Mouse (Mus musculus) kidney, adult 11 months (tissue): ENCODE results near the gene Adam22.
"Not testable (repeated sequence)": the region's sequence is repeated elsewhere in the genome, so short reads cannot be mapped to it uniquely, and the experiment has no call there.

Experiments used
- DNase-seq: peaks from one replicate; pipeline ENCODE4 v3.0.0; 2022

Gene Adam22

GRCm38 (mm10) chr5:8312324-8312723, 55.6 kb downstream of the Adam22 start:
- DNase-seq = no peak

DNA sequence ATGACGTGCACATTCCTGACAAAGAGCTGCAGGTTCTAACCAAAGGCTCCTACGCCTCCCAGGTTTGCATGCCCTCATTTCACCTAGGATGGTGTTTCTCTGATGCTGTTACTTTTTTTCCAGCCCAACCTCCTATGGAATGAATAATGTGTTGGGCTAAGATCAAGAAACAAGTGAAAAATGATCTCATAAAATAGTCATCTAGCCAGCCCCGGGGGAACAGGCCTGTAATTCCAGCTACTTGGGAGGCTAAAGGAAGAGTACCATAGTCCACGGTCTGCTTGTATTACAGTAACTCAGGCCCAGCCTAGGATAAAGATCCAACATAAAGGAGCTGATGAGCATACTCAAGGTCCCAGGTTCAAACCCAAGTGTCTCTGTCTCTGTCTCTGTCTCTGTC, 57.1 kb downstream of the Adam22 start:
- DNase-seq = no peak

DNA sequence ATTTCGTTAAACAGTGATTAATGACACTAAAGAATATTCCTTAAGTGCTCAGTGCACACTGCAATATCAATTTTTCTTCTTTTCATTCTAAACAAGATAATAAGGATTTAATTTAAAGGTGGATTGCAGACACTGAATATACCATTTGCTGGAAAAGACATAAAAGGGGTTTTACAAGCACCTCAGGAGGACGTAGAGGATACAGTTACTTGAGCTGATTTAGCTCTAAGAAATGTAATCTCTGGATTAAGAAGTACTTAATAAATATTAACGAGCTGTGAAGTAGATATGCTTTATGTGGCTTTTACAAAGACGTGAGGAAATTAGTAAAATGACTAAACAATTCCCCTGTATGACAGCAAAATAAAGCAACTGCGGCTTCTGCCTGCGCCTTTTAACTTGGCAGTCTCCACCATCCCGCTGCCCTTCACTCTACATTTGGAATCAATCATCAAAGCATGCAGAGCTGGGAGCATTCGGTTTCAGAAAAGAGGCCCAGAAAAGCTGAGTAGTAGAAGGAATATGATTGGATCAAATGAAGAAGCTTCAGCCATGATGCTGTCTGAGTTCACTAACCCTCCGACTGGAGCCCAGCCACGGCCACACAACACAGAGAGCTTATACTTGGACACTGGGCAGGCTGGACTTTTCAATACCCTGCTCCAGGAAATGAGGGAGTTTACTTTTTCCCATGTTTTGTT, 70.1 kb downstream of the Adam22 start:
- no peak for DNase-seq

GRCm38 (mm10) chr5:8293287-8293686, 74.7 kb downstream of the Adam22 start:
- DNase-seq = no peak

DNA sequence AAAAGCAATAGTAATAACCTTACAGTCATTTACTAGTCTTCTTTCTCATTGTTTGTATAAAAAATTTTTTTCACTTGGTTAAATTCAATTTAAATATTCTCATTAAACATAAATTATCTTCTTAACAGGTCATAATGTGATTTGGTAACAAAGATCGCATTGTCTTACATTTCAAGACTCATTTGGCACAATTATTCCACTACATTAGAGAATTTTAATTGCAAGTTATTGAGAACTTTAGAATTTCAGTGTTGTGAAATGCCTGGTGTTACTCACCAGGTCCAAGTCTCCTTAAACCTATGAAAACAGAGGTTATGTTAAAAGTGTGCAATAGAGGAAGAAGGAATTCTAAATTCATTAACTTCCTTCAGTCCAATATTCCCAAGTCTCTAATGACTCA, 76.5 kb downstream of the Adam22 start:
- no peak for DNase-seq

DNA sequence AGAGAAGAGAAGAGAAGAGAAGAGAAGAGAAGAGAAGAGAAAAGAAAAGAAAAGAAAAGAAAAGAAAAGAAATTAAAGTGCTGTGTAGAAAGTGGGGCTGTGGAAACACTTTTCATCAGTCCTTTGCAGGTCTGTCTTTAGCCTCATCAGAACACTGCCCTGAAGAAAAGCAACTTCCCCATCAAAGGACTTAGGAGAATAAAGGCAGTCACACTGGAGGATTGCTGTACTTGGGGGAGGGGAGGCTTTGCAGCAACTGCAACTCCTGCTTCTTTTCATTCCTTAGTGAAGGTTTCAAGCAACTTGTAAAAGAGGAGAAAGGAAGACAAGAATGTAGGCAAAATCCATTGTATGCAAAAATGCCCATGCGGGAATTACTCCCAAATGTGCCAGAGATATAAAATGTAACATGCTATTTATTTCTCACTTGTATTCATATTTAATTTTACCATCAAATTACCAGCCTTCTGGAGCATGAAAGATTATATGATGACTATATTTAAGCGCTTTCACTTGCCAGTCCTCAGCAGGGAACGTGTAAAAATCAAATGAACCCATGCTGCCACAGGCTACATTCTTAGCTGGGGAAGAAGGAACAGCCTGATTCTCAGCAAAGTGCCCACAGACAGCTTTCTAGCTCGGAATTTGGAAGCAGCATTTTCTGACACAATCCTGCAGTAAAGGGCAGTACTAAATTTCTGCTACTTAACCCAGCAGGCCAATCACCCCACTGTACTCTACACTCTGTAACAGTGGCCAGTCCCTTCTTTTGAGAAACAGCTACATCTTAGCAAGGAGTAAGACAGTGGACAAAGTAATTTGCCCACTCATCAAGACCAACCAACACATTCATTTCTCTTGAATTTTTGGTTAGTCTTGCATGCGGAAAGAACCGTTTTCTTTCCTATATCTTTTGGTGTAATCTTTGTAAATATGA, 78.0 kb downstream of the Adam22 start:
- DNase-seq = no peak

DNA sequence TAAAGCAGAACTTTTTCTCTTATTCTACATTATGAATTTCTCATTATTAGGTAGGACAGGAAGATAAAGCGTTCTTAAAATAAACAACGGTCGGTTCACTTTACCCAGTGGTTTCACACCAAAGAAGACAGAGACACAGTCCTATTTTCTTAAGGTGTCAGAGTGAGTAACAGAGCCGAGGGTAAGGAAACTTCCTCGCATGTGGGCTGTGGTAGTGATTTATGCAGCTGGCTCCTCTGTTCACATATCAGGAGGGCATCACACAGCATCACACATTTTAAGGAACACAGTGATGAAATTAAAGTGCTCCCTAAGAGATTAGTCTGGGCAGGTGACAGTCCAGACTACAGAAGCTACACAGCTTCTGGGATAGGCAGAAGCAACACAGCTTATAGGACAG, 83.8 kb downstream of the Adam22 start:
- DNase-seq = no peak

- no peak for DNase-seq
These were observed 91.8 kb downstream of the Adam22 start for GRCm38 (mm10) chr5:8276141-8276540.

GRCm38 (mm10) chr5:8257366-8257765, 110.6 kb downstream of the Adam22 start:
- DNase-seq = no peak

GRCm38 (mm10) chr5:8256487-8256886, 111.5 kb downstream of the Adam22 start:
- no peak for DNase-seq

DNA sequence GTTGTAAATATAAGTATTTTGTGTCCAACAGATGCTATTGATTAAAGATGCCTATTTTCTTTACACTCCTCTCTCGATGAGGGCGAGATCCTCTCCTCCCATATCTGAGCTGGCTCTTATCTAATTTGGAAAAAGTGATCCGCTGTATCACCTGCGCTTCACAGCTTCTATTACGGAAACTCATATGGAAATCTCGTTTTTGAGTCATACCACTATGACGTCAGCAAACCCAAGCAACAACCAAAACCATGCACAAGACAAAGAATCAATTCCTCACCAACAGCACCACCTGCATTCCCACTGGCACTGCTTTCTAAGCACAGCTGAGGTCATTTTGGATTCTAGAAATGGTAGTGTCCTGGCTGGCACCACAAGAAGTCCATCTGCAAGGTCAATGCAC, 123.3 kb downstream of the Adam22 start:
- no peak for DNase-seq

- no peak for DNase-seq
These were observed 124.8 kb downstream of the Adam22 start for GRCm38 (mm10) chr5:8243064-8243615.

DNA sequence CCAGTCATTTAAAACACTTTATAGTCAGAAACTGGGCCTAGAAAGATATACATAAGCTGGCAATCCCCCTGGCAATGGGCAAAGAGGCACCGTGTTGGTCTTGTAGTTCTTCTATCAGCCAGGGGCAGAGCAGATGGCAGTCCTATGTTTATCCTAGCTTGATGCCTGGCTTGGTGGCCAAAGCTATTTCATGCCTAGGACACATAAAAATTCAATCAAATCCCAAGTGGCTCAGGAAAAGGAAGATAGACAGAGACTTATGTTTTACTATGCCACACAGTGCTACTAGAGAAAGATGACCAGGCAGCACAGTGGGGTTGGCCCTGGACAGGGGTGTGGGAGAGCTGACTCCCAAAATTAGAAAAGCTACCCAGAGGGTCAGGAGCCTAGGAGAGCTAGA, 125.3 kb downstream of the Adam22 start:
- DNase-seq = no peak

GRCm38 (mm10) chr5:8227073-8227472, 140.9 kb downstream of the Adam22 start:
- DNase-seq = no peak

- DNase-seq = no peak
These were observed 143.6 kb downstream of the Adam22 start for GRCm38 (mm10) chr5:8224321-8224705.

DNA sequence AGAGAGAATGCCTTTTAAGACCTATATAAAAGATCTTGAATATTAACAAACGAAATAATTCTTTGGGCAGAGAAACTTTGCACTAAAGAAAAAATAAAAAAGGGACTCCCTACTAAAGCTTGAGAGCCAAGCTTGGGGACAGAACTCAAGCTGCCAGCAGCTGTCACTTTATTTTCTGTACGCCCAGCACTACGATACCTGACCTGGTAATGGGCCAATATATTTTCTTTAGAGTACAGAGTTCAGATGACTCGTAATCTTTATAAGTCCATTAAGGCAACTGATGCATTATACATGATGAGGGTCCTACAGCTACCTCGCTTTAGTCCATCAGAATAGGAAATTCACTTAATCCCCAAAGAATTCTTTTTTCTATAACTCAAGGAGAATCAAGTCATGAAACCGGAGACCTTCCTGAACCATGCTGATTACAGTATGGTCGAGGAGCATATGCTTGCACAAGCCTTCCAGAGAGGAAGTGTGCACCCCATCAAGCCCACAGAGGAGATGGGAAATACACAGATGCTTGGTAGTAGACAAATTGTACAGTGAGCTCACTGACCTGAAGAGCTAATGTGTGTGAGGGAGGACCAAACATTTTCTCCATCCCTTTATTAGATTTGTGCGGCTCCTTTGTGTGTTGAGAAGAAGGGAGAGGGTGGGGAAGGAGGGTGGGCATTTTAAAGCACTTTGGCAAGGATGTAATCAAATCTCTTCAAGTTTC, 144.2 kb downstream of the Adam22 start:
- no peak for DNase-seq

DNA sequence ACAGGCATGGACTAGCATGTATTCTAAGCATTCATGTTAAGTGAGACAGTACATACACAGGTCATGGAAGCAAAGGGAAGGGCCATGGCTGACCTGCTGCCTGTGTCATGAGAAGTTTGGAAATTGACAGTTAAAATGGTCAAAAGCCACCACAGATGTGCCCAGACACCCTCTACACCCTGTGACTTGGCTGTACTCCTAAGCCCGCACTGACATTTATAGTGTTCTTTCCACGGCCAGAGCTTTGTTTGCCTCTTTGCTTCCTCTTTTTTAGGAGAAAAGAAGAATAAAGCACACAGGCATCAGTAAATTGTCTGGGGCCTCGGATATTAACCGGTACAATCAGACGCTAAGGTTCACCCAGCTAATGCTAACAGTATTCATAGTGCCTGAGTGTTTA, 146.3 kb downstream of the Adam22 start:
- DNase-seq = no peak

- no peak for DNase-seq
These were observed 152.1 kb downstream of the Adam22 start for GRCm38 (mm10) chr5:8215841-8216240.

DNA sequence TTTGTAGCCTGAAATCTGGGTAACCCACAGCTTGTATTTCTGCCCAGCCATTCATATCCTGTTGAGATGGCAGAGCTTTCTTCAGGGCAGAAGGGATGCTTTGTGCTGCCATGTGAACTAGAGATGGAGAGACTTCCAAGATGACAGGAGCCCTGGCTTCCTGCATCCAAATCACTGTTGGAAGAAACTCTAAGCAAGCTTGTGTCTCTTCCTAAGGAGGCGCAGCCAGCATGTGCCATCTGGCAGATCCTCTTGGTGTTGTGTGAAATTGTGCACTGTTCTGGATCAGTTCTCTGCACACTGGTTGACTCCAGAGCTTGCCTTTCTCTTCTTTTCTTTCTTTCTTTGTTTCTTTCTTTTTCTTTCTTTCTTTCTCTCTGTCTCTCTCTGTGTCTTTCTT, 183.0 kb downstream of the Adam22 start:
- not testable (repeated sequence) for DNase-seq

GRCm38 (mm10) chr5:8180646-8181045, 187.3 kb downstream of the Adam22 start:
- no peak for DNase-seq

DNA sequence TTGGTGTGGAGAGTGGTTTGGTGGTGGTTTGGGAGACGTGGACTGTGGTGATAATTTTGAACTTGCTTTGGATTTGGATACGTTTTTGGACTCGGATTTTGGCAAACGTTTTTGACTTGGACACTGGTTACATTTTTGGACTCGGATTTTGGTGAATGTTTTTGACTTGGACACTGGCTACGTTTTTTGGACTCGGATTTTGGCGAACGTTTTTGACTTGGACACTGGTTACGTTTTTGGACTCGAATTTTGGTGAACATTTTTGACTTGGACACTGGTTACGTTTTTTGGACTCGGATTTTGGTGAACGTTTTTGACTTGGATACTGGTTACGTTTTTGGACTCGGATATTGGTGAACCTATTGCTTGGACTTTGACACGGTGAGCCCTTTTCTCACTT, 189.8 kb downstream of the Adam22 start:
- no peak for DNase-seq

DNA sequence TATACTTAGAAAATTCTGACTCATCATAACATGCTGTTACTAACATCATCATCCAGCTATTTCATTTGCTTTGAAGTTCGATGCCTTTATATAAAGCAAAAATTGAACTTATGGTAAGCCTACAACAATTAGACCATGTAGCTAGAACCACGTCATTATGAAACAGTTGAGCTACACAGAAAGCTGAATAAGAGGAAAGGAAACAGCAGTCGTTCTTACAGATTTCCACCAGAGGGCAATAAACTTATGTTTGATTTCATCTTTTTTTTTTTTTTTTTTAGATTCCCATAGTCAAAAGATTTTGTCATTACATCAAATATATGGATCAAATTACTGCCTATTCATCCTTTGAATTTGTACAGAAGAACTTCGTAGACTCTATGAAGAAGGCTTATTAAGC, 203.2 kb downstream of the Adam22 start:
- no peak for DNase-seq

DNA sequence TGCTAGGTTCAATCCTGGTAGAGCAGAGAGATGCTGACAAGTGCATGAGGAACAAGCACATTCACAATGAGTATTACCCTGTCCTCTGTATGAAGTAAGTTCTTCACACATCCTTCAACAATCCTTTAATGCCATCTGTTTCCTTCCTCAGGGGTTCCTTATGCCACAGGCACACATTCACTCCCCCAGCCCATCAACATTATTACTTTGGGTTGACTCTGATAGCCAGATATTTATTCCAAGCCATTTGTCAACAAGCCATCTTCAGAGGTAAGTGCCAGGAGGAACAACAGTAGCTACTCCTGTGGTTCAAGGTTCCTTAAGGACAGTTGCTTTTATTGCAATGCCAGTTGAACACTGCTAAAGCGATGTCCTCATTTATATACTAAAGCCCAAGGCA, 216.3 kb downstream of the Adam22 start:
- DNase-seq = no peak
